Mouse (Mus musculus): ENCODE results near the gene Gm11042. TPM values are rescaled to one million over a fixed set of nuclear protein-coding genes. Genes with fewer than 3 reads are reported as not detected.

Gene Gm11042
- not detected in 2 replicates for polyA plus RNA-seq (2015; fragmentation: Nextera tagmentation; extraction: Ambion mirVana)

DNA sequence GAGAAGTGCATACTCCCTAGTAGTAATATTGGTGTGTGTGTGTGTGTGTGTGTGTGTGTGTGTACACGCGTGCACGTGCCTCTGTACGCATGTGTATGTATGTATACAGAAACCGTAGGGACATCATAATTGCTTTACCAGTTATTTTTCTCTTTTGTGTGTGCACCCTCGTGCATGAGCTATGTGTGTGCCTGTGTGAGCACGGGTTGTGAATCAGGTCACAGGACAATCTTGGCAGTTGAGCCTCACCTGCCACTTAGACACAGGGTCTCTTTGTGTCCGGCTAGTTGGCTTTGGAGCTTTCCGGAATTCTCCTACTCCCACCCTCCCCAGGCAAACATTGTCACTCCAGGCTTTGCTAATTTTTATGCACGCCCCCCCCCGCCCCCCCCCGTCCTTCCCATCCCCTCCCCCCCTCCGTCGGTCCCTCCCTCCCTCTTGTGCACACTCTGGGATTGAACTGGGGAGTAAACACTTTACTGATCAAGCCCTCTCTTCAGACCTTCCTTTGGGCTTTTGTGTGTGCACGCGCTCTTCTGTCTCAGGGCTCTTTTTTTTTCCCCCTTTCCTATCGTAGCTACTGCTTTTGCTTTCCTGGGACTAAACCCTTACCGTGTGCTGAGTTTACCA, at the start of gene Gm11042:
TSS of gene Gm11042 (minus strand) at position 51 of the 630 bp plus-strand sequence.

